Mouse (Mus musculus) liver, adult 2 months (tissue): ENCODE data around the gene Odf4. TPM values are rescaled to one million over a fixed set of nuclear protein-coding genes. Genes with fewer than 3 reads are reported as not detected.

Experiments used
- DNase-seq: peaks from one replicate; pipeline ENCODE4 v3.0.0-alpha.2; 2011; ENCODE audit warnings: low read depth, low spot score; ENCODE audit errors: extremely low read depth
- H3K27ac ChIP-seq: fragments of 200-500 bp; replicated peaks from 2 replicates; pipeline ENCODE4 v1.5.1; 2012; ENCODE audit warnings: low read depth, mild to moderate bottlenecking, control low read depth, inconsistent platforms, low read length; ENCODE audit not compliant: insufficient read depth
- H3K27me3 ChIP-seq: fragments of 200-500 bp; 2 replicates; pipeline ENCODE4 v1.6.1; 2012; ENCODE audit warnings: mild to moderate bottlenecking, moderate library complexity, low read length, inconsistent platforms; ENCODE audit not compliant: control insufficient read depth, insufficient read depth
- H3K36me3 ChIP-seq: fragments of 200-500 bp; 2 replicates; pipeline ENCODE4 v1.6.1; 2012; ENCODE audit warnings: low read length, inconsistent platforms; ENCODE audit not compliant: control insufficient read depth, insufficient read depth
- H3K4me1 ChIP-seq: fragments of 200-500 bp; 2 replicates; pipeline ENCODE4 v1.6.1; 2011; ENCODE audit warnings: low read length; ENCODE audit not compliant: control insufficient read depth, insufficient read depth
- H3K4me3 ChIP-seq: fragments of 200-500 bp; 2 replicates; pipeline ENCODE4 v1.5.1; 2011; ENCODE audit warnings: low read depth, mild to moderate bottlenecking, control low read depth, low read length, moderate library complexity; ENCODE audit not compliant: insufficient read depth
- H3K79me2 ChIP-seq: fragments of 200-500 bp; 2 replicates; pipeline ENCODE4 v1.6.1; 2012; ENCODE audit warnings: inconsistent platforms, mild to moderate bottlenecking, low read length, moderate library complexity; ENCODE audit not compliant: control insufficient read depth, insufficient read depth
- H3K9ac ChIP-seq: fragments of 200-500 bp; 2 replicates; pipeline ENCODE4 v1.6.1; 2012; ENCODE audit warnings: low read depth, mild to moderate bottlenecking, control low read depth, inconsistent platforms, low read length
- CTCF ChIP-seq: fragments of 200-500 bp; IDR thresholded peaks from 2 replicates; pipeline ENCODE4 v1.5.1; 2011; ENCODE audit warnings: low read depth, low read length, control low read depth
- POLR2A ChIP-seq: fragments of 200-500 bp; IDR thresholded peaks from 2 replicates; pipeline ENCODE4 v1.6.1; 2011; ENCODE audit warnings: low read length, control low read depth; ENCODE audit not compliant: insufficient read depth; ENCODE audit errors: extremely low read depth
- WGBS: fragments of 180-500 bp; shearing (Covaris S2); methylation state at CpG from one replicate; pipeline ENCODE4 v1.1.7; 2018; 5-methylcytosine and 5-hydroxymethylcytosine counted together
- polyA plus RNA-seq: library from polyadenylated mRNA; depleted of rRNA; stranded (reverse); fragments of >200 nt; gene quantifications from 2 replicates; pipeline ENCODE4 v1.2.3, GENCODE M21; 2012
- total RNA-seq: library from RNA; depleted of rRNA; stranded (reverse); fragments of >200 nt; gene quantifications from 2 replicates; pipeline ENCODE4 v1.2.3, GENCODE M21; 2014

The Odf4 gene
- total and polyA plus RNA-seq, 2 experiments: not detected

- Histone ChIP-seq H3K4me1 (no peaks in the 10 kb centered on the region), H3K4me3 (no peak overlapping the region), H3K27ac (no peak overlapping the region), H3K79me2 (no peaks in the 10 kb centered on the region), H3K9ac (no peak overlapping the region), H3K27me3 (no peaks in the 10 kb centered on the region), H3K36me3 (no peaks in the 10 kb centered on the region)
- TF ChIP-seq POLR2A (no peak), CTCF (no peak)
- 79% methylated on average over 5 of the region's 5 CpGs for WGBS
- no peak for DNase-seq
Observed at GRCm38 (mm10) chr11:68933885-68934507, 7.1 kb upstream of the Odf4 start.

- DNase-seq: no peak
- Histone ChIP-seq H3K9ac (no peak overlapping the region), H3K27me3 (no peaks in the 10 kb centered on the region), H3K4me1 (no peaks in the 10 kb centered on the region), H3K27ac (no peak overlapping the region), H3K79me2 (no peaks in the 10 kb centered on the region), H3K36me3 (no peaks in the 10 kb centered on the region), H3K4me3 (no peak overlapping the region)
- 35% methylated on average over 6 of the region's 6 CpGs for WGBS
- no peak for TF ChIP-seq CTCF
- no peak for TF ChIP-seq POLR2A
Observed at GRCm38 (mm10) chr11:68929947-68930346, 3.1 kb upstream of the Odf4 start.

DNA sequence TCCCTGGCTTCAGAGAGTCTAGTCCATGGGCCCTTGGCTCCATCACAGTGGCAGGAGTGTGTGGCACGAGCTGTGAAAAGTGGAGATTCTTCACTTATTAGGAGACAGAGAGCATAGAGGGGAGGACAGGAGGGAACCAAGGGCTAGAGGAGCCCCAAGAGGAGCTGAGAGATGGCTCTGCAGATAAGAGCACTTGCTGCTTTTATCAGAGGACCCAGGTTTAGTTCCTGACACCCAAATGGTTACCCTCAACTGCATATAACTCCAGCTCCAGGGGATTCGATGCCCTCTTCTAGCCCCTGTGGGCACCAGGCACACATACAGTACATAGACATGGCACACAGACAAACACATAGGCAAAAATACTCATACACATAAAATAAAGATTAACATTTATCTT is 2.1 kb downstream of the Odf4 start:
- TF ChIP-seq CTCF (no peak), POLR2A (no peak)
- H3K9ac ChIP-seq: no peak overlapping the region
- WGBS: 89% methylated on average over 2 of the region's 2 CpGs

DNA sequence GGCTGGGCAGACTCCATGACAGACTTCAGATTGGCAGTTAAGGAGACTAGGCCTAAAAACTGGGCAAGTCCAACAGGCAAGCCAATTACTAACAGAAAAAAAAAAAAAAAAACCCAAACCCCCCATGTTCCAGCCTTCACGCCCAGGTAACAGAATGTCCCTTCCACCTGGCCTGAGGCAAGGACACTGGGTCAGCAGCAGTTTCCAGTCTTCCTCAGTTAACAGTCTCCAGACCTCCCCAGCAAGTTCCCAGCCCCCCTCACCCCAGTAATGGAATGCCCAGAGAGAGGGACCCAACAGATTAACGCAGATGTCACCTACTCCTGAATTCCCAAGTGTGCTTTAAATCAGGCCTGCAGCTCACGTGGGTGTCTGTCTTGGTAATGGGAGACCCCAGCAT is 3.7 kb downstream of the Odf4 start:
- no peaks in the 10 kb centered on the region for H3K4me1 ChIP-seq
- no peak for DNase-seq
- WGBS: 90% methylated on average over 3 of the region's 3 CpGs

More for the DNA sequence above, 2.1 kb downstream of the Odf4 start:
- no peak overlapping the region for H3K27ac ChIP-seq
- no peaks in the 10 kb centered on the region for H3K27me3 ChIP-seq
- H3K79me2 ChIP-seq: no peaks in the 10 kb centered on the region
- no peak overlapping the region for H3K4me3 ChIP-seq
- H3K36me3 ChIP-seq: no peaks in the 10 kb centered on the region
- no peaks in the 10 kb centered on the region for H3K4me1 ChIP-seq
- no peak for DNase-seq

GRCm38 (mm10) chr11:68914566-68914965 is 12.3 kb downstream of the Odf4 start:
- no peak overlapping the region for H3K9ac ChIP-seq
- H3K27me3 ChIP-seq: no peaks in the 10 kb centered on the region
- H3K27ac ChIP-seq: no peak overlapping the region
- DNase-seq: no peak
- no peak overlapping the region for H3K4me3 ChIP-seq
- no peaks in the 10 kb centered on the region for H3K4me1 ChIP-seq
- no peaks in the 10 kb centered on the region for H3K36me3 ChIP-seq
- 90% methylated on average over 4 of the region's 4 CpGs for WGBS
- no peaks in the 10 kb centered on the region for H3K79me2 ChIP-seq
- TF ChIP-seq POLR2A (no peak), CTCF (no peak)

More for the DNA sequence above, 3.7 kb downstream of the Odf4 start:
- Histone ChIP-seq H3K4me3 (no peak overlapping the region), H3K79me2 (no peaks in the 10 kb centered on the region), H3K27me3 (no peaks in the 10 kb centered on the region), H3K27ac (no peak overlapping the region), H3K36me3 (no peaks in the 10 kb centered on the region), H3K9ac (no peak overlapping the region)
- no peak for TF ChIP-seq CTCF
- no peak for TF ChIP-seq POLR2A

- Histone ChIP-seq H3K9ac (no peak overlapping the region), H3K27ac (no peak overlapping the region), H3K79me2 (no peaks in the 10 kb centered on the region), H3K36me3 (no peaks in the 10 kb centered on the region), H3K4me1 (no peaks in the 10 kb centered on the region), H3K4me3 (no peak overlapping the region), H3K27me3 (no peaks in the 10 kb centered on the region)
- 42% methylated on average over 14 of the region's 14 CpGs for WGBS
- TF ChIP-seq POLR2A (no peak), CTCF (no peak)
- no peak for DNase-seq
Observed at GRCm38 (mm10) chr11:68911531-68912177, 15.2 kb downstream of the Odf4 start.
